Mouse (Mus musculus) adrenal gland, adult 18-20 months (tissue): ENCODE measurements around the gene Zmynd15. TPM values are rescaled to one million over a fixed set of nuclear protein-coding genes. Genes with fewer than 3 reads are reported as not detected.
"Not testable (repeated sequence)": the region's sequence is repeated elsewhere in the genome, so short reads cannot be mapped to it uniquely, and the experiment has no call there.

Experiments used
- DNase-seq, 2 experiments: peaks; one replicate each; pipeline ENCODE4 v3.0.0; 2021 to 2022; ENCODE audit warnings: low spot score in 2 of 2
- long read RNA-seq, 2 experiments: library from polyadenylated mRNA; stranded (forward); transcript quantifications; one replicate each; pipeline ENCODE4 v2.0.0; 2021
- total RNA-seq, 2 experiments: library from RNA; stranded (reverse); gene quantifications; 1 replicate in 1 of 2; 2 replicates in 1 of 2; pipeline ENCODE4 v1.2.3; 2021

Gene Zmynd15
- total RNA-seq = 1 to 10 TPM; 2.8 to 2.9 TPM
- long read RNA-seq, experiment 1 = 0 reads
- long read RNA-seq, experiment 2 = 0 reads

DNA sequence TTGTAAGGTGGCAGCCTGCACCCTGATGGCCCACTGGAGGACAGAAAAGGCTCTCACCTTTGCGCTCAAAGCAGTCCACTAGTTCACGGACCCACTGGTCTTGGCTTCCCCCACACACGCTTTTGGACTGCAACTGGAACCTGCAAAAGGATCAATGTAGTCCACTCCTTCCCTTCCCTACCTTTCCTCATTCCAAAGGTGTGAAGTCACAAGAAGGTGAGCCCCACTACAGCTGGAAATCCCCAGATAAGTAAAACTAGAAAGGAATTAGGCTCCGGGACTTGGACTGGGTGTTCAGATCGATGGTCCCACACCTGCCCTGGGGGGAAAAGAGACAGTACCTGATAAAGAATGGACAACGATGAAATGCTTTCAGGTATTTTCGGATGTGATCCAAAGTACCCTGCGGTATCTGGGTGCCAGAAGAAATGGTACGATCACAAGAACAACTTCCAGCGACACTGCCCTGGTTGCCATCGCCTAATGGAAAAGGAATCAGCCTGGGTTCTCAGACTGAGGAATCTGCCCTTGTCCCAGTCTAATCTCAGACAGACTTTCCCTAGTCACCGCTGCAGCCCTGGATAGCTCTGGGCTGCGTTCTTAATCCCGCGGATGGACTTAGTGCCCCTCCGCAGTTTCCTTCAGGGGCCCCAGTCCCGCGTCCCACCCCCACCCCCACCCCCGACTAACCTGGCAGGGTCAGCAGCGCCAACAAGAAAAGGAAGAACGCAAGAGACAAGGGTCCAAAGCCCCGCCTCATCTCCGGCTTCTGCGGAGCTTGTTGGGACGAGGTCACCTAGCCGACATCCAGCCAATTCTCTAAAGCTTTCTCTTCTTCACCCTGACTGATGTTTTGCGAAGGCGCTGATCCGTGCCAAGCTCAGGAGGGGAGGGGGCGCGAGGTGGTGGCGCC lies at the start of gene Zmynd15:
Zmynd15 (plus strand) TSS at position 746 of the 913 bp plus-strand sequence.
- no peak for DNase-seq

DNA sequence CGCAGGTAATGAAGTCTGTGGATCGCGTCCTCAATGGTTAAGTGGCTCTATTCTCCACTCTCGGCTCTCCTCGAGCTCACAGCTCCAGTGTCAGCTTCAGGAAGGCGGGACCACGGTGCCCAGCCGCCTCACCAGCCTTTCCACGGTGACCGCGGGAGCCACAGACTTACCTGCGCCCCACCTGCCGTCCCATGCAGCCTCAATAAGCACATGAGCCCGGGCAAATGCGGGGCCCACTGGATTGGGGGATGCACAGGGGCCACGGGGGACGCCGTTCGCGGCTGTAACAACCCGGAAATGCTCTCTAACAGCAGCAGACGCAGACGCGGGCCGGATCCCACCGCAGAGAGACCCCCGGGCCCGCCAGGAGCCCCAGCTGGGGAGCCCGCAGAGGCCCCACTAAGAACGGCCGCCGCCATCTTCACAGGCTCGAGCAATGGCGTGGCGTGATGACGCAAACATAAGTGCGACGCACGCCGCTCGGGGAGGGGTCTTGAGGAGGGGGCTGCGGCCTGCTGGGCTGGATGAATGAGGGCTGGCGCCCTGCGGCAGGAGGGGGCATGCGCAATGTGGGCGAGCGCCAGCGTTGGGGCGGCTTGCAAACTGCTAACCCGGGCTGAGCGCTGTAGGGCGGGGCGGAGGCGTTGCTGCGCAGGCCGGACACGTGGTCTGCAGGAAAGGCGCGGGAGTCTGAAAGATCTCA lies 49.5 kb upstream of the Zmynd15 start, which contains the start of gene Pelp1:
Pelp1 (minus strand) TSS at position 438 of the 703 bp plus-strand sequence.
- peak; percentile 81 to 87 for DNase-seq

DNA sequence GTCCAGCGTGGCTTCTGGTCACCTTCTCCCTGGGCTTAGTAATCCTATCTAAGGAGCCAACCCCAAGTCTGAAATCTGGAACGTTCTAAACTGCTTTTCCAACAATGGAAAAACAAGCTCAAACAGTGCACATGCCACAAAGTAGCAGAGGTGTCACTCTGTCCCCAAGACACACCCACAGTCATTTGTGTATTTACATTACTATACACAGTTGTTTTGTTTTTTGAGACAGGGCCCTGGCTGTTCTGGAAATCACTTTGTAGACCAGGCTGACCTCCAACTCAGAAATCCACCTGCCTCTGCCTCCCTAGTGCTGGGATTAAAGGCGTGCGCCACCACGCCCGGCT lies 49.0 kb upstream of the Zmynd15 start:
- no peak for DNase-seq

DNA sequence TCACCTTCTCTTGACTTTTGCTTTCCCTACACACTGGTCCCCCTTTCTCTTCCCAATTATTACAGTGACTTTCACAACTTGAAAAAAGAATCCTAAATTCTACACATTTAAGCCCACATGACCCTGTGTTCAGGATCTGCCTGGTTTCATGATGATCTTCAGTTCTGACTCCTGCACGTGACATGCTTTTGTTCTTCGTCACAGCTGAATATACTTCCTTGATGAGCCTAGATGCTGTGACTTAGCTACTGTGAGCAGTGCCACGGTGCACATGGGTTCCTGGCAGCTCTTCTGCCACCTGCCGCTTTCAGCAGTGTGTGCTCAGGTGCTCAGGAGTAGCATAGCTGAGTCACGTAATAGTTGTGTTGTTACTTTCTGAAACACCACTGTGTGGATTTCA lies 46.6 kb upstream of the Zmynd15 start:
- no peak for DNase-seq

DNA sequence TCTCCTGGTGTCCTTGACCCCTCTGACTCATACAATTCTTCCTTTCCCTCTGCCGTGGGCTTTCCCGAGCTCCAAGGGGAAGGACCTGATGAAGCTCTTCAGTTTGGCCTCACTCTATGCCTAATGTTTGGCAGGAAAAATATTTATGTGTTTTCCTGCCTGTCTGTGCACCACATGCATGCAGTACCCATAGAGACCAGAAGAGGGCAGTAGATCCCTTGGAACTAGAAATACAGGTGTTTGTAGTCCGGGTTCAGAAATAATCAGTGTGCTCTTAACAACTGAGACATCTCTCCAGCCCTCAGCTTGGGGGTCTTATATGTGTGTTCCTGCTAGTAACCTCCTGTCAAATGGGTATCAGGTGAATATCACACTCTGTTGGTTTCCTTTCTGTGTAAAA lies 45.3 kb upstream of the Zmynd15 start:
- DNase-seq = peak; percentile 73

DNA sequence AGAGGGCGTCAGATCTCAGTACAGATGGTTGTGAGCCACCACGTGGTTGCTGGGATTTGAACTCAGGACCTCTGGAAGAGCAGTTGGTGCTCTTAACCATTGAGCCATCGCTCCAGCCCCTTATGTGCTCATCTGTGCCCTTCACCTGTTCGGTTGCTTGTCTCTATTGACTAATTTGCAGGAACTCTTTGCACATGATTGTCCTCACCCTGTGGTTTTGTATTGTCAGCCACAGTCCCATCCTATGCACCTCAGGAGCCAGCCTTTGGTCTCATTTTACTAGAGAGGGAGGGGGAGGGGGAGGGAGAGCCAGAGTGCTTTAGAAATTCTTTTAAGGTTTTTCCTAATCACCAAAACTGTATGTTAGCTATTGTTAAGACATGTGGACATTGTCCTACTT lies 41.0 kb upstream of the Zmynd15 start:
- no peak for DNase-seq

DNA sequence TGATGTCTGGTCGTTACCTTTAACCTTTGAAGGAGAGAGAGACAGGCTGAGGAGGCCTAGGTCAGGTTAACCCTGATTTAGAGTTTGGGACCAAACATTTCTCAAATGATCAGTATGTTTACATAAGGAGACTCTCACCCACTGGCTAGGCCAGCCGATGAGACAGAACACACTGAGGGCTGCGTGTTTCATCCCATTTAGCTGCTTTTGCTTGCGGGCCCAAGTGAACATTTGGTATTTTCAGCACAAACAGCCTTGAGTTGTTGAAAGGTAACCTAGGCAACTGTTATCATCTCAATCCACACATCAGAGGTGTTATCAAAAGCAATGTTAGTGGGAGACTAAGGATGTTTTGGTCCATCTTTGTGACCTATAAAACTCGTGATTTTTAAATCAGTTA lies 39.7 kb upstream of the Zmynd15 start:
- DNase-seq = no peak

DNA sequence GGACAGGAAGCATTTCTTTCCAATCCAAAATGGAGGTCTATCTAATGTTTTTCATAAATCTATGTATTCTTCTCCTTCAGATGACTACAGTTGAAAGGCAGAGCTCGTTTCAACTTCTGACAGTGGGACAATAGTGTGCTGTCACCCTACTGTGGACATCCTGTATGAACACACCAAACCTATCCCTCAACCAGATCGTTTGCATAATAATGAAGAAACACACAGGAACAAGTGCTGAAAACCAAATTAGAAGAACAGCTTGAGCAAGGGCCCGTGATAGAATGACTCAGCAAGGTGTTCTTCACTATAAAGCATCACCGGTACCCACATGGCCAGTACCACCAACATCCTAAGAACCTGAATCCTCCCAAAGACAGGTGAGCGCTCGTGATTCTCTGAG lies 32.6 kb upstream of the Zmynd15 start:
- not testable (repeated sequence) for DNase-seq

DNA sequence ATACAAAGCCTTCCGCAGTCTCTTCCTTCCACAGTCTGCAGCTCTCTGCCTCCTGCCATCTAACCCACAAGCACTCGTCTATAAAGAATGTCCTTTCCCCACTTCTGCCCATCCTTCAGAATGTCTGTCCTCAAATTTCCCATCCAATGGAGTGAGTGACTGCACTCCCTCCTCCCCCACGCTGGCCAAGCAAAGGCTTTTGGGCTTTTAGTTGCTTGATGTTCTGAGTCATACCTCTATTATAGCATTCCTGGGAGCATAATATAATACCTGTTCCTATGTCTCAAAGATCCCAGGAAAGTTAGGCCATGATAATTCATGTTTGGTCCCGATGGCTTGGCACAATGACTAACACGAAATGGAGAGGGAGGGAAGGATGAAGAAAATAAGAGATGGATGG lies 27.7 kb upstream of the Zmynd15 start:
- DNase-seq = no peak

DNA sequence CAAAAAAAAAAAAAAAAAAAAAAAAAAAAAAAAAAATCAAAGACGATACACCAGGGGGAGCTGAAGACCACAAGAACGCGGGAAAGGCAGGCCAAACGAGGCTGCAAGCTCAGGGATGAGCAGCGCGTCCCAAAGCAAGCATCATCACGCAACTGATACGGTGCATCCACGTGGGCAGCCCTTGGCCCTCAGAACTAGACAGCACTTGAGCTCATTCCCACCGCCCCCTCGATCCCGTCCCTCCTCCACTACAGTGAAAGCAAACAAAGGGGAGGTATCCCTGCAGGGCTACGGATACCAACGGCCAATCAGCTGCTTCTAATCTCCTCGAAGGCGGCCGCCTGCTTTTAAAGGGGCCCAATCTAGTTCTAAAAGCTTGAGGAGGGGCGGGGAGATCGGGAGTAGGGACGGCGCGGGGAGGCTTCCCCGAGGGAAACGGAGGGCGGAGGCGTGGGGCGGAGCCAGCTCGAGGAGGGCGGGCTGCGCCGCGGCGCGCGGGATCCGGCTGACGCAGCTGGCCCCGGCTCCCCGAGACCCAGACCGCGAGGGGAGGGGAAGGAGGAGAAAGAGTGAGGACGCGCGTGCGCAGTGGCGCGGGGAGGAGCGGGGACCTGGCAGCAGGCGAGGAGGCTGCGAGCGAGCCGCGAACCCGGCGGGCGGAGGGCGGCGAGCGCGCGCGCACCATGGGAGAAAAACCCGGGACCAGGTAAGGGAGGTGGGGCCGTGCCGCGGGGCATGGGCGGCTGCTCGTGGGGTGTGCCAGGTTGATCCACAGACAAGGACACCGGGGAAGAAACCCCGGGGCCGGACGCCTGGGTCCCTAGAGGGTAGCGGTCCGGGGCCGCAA lies 27.0 kb upstream of the Zmynd15 start, which contains the start of gene Arrb2:
Arrb2 (plus strand) TSS at position 588 of the 847 bp plus-strand sequence.
- DNase-seq = peak; percentile 99

DNA sequence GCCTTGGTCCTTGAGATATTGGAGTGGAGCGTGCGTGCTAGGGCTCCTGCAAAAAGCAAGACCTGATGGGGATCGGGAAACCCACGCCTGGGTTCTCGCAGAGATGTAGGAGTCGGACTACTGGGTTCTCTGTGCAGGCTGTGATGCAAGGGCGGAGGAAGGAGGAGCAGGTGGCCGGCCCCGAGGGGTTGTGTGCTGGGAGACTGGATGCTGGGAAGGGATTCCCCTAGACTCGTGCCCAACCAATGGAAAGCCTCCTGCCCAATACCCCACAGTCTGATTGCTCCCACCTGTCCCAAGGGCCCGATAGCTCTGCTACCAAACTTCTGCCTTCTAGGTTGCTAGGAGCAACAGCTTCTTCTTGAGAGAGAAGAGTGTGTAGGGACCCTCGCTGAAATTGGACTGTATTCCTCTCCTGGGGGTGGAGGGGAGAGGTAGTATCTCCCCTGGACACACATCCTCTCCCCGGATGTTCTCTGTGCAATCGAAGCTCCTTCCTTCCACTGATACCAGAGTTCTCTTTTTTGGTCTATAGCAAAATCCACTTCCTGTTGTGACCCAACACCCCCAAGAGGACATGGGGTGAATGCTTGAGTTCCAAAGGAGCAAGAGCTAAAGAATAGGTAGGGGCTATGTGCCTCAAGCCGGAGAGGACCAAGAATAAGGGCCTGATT lies 26.2 kb upstream of the Zmynd15 start:
- DNase-seq = no peak

DNA sequence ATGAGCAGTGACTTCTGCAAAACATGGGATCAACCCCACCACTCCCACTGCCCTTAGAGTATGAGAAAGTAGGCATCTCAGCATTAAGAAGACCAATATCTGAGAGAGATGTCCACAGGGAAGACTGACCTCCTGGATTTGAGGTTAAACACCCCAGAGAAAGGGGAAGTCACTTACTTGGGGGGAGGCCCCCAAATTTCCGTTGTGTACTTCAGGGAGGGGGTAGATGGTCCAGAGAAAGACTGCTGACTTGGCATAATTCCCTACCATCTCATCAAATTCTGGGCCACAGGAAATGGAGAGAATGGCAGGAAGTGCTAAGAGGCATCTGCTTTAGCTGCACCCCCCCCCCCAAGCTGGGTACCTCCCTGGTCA lies 25.7 kb upstream of the Zmynd15 start:
- DNase-seq = no peak

DNA sequence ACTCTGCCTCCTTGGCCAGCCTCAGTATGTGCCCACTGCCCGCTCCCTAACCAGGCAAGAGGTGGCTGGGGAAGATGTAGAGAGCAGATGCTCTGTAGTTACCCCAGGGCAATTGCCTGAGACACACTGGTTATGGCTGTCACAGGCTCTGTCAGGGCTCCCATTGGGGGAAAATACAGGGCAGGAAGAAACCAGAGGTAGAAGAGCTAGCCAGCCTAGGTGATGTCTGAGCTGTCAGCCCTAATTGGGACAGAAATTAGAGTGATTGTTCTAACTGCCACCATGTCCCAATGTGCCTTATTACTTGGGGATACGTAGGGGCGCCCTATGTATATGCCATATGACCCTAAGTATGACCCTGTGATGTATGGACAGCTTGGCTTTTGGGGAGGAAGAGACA lies 25.3 kb upstream of the Zmynd15 start:
- DNase-seq = no peak

DNA sequence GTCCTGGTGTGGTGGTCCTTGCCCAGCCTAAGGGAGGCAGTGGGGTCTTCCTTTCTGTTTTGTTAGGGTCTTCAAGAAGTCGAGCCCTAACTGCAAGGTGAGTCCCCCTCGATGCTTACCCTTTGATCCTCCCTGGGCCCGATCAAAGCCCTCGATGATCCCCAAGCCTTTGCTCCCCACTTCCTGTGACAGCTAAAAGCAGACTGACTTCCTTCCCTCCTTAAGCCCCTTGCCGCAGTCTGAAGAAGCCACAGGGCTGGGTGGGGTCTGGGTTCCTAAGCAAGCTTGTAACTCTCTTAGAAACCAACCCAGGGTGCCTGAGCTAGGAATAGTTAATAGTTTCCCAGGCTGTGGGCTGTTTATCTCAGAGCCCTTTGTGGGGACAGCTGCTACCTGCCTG lies 23.8 kb upstream of the Zmynd15 start:
- no peak for DNase-seq

DNA sequence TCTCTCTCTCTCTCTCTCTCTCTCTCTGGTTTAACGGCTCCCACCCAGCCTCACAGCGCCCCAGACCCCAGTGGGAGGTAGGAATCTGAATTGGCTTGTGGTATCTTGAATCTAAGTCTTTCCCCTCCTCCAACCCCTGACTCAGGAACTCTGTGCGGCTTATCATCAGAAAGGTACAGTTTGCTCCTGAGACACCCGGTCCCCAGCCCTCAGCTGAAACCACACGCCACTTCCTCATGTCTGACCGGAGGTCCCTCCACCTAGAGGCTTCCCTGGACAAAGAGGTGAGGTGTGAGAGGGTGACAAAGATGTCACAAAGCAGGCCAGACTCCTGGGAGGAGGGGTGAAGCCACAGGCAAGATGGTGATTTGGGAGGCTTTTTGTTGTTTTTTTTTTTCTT lies 21.8 kb upstream of the Zmynd15 start:
- no peak for DNase-seq

DNA sequence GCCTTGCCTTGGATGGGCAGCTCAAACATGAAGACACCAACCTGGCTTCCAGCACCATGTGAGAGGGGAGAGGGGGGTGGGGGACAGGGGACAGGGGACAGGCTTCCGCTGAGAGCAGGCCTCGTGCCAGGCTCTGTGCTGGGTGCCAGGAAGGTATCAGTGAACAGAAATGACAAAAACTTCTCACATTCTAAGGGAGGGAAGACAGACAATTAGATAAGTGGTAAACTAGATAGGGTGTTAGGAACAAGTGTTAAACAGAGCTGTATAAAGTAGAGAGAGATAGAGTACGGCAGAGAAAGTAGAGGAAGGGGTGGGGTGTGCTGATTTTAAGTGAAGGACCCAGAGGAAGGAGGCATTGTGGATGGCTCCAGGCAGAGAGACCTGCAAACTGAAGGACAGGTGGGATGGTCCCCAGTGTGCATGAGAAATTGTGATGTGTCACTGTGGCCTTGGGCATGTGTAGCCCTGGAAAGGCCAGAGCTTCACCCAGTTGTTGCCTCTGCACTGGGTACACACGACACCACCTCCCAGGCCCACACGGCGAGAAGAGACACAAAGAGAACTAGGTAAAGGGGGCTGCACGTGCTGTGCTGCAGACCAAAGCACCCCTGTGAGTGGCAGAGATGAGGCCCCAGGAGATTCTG lies 20.4 kb upstream of the Zmynd15 start:
- no peak for DNase-seq

DNA sequence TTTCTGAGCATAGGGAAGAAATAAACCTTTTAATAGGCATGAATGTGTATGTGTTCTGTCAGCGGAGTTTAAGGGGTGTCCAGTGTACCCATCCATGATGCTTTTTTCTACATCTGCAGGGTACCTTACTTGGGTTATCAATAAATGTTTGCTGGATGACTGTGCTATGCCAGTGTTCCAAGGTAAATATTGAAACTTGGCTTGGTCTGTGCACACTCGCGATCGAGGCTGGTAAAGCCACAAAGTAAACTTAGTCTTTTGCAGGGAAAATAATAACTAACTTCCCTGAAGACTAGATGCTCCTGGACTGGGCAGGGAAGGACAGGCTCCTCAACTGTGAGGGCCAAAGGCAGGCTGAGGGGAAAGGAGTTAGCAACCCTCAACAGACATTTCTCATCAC lies 18.6 kb upstream of the Zmynd15 start:
- DNase-seq = no peak

DNA sequence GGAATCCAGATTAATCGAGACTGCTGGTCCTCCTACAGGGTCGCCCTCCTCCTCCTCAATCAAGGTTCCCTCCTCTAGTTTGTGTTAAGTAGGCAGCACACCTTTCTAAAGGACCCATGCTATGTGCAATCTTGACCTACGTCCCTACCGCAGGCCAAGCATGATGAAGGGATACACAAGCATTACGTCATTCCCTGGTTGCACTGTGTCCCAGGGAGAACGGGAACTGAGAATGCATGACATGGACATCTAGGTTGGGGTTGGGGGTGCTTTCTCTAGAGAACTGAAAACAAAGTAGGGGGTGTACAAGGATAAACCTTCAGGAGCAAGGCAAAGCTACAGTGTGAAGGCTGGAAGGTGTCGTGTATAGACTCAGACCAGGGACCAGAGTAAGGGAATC lies 17.4 kb upstream of the Zmynd15 start:
- DNase-seq = no peak

DNA sequence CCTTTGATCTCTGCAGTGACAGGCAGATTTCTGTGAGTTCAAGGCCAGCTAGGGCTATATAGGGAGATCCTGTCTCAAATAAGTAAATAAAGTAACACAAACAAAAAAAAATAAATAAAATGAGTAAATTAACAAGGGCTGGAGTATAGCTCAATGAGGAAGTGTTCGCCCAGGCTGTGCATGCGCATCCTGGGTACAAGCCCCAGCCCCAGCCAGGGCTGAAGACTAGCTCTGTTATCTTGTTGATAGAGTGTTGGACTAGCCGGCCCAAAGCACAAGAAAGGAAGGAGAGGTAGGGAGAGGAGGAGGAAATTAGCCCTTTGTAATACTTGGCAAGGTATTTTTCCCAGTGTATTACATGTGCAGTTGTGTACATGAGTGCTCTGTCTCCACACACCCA lies 15.3 kb upstream of the Zmynd15 start:
- DNase-seq = no peak

DNA sequence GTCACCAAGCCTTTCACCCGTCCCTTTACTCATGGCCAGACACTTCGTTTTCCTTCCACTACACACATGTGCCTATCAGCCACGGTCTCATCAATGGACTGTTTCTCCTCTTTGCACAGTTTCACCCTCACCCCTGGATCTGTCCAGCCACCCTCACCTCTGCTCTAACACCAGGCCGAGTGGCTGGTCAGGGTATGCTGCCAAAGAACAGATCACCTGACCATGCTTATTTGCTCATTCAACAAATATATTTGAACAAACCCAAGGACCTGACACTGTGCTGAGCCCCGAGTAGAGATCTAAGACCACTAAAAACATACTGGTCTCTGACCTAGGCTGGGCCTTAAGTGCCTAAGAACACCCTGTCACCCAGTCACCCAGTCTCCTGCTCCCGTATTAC lies 14.6 kb upstream of the Zmynd15 start:
- no peak for DNase-seq
